Mouse (Mus musculus): ENCODE measurements around the gene Fzr1. TPM values are rescaled to one million over a fixed set of nuclear protein-coding genes. Genes with fewer than 3 reads are reported as not detected.
A peak's percentile ranks its signal among the peaks of the same experiment; 100 is the strongest.

Fzr1 gene
- polyA plus RNA-seq, 1 experiment from 2014 or later, result 117 TPM

DNA sequence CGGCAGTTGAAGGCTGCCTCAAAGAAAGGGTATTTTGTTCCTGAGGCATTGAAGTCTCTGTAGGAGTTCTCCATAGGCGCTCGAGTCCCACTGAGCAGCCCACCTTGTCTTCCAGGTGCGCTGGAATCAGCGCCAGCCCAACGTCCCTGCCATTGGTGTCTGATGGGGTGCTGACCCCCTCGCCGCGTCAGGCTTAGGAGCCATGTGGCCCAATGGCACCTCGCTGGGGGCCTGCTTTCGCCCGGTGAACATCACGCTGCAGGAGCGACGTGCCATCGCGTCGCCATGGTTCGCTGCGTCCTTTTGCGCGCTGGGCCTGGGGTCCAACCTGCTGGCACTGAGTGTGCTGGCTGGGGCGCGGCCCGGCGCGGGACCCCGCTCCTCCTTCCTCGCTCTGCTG, 46.0 kb downstream of the Fzr1 start:
- H3K4me3 ChIP-seq, result peak overlapping the region; percentile 47

DNA sequence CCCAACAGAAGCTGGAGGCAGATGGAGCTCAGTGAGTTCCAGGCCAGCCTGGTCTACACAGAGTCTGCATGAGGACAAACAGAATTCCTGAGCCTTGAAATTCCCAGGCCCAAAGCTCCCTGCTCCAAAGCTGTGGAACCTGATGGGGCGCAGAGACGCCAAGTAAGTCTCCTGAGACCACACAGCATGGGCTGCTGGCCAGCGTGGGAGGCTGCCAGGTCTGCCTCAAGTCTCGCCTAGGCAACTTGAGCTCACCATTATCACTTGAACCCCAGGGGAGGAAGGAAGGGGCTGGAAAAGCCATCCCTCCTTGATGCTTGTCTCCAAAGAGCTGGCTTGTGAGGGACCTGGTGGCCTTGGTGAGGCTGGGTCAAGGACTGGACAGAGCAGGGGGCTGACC, 48.3 kb downstream of the Fzr1 start:
- Histone ChIP-seq H3K4me3 (peak overlapping the region; percentile 43), H3K4me1 (peaks cover 75% of the 10 kb centered on the region), H3K9me3 (no peaks in the 10 kb centered on the region), H3K27ac (peak overlapping the region; percentile 89), H3K36me3 (peaks cover 39% of the 10 kb centered on the region), H3K27me3 (ENCODE audit: insufficient read depth, poor library complexity, severe bottlenecking) (peaks cover 32% of the 10 kb centered on the region)
- 56% methylated on average over 4 of the region's 4 CpGs for WGBS
- DNase-seq (ENCODE audit: low spot score), result no peak

More for the DNA sequence above, 46.0 kb downstream of the Fzr1 start:
- Histone ChIP-seq H3K4me1 (peaks cover 71% of the 10 kb centered on the region), H3K27ac (peak overlapping the region; percentile 62), H3K9me3 (no peaks in the 10 kb centered on the region), H3K36me3 (peaks cover 18% of the 10 kb centered on the region), H3K27me3 (ENCODE audit: insufficient read depth, poor library complexity, severe bottlenecking) (peaks cover 47% of the 10 kb centered on the region)
- DNase-seq (ENCODE audit: low spot score), result no peak
- WGBS, result 17% methylated on average over 29 of the region's 29 CpGs

DNA sequence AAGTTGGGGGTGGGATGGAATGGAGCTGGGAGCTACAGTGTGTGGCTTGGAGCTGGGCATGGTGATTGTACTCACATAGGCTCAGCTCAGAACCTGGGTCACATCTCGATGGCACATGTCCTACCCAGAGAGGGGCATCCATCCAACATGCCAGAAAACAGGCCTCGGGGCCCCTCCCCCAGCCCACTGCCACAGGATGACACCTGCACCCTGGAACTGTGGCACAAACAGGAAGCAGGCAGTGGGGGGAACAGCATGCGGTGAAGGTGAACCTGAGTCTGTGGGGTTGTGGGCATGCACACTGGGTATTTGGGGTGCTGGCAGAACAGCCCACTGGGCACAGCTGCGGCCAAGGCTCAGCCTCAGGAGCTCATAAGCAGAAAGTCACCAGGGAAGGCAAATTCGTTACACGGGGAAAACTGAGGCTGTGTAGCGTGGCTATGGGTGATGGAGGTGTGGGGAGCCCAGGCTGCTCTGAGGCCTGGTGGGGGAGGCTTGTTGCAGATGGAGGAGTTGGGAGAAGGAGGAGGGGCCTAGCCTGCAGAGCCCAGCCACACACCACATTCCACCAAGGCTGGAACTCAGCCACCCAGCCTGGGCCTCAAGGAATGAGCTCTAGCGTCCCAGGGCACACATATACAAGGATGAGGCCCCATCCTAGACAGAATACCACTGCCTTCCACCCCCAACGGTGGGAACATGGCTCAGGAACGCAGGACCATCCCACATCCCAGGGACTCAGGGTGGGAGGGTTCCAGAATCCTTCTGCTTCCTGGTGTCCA, 48.9 kb downstream of the Fzr1 start:
- peaks cover 26% of the 10 kb centered on the region for H3K27me3 ChIP-seq (ENCODE audit: insufficient read depth, poor library complexity, severe bottlenecking)
- peak overlapping the region; percentile 43 for H3K4me3 ChIP-seq
- DNase-seq (ENCODE audit: low spot score), result peak; percentile 89
- peak overlapping the region; percentile 89 for H3K27ac ChIP-seq
- no peaks in the 10 kb centered on the region for H3K9me3 ChIP-seq
- WGBS, result 54% methylated on average over 10 of the region's 10 CpGs
- peaks cover 40% of the 10 kb centered on the region for H3K36me3 ChIP-seq
- peaks cover 70% of the 10 kb centered on the region for H3K4me1 ChIP-seq

DNA sequence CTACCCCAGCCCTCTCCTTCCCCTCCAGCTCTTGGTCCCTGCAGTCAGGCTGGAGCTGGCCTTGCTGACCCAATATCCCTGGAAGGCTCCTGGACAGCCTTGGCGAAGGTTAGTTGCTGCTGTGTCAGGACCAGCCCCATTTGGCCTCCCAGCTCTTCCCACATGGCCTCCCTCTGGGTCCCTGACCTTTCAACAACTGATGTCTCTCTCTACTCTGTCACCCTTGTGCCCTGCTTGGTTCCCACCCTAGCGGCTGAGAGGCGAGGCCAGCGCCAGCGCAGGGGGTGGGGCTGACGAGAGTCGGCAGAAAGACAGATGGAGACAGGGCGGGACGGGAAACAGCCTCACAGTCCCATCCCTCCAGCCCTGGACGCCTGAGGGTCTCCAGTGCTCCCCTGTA, 49.9 kb downstream of the Fzr1 start, which contains the start of gene Tbxa2r:
Gene Tbxa2r (plus strand): TSS at position 346 of the 400 bp plus-strand sequence.
- DNase-seq (ENCODE audit: low spot score), result no peak
- Histone ChIP-seq H3K27me3 (ENCODE audit: insufficient read depth, poor library complexity, severe bottlenecking) (peaks cover 20% of the 10 kb centered on the region), H3K4me1 (peaks cover 72% of the 10 kb centered on the region), H3K4me3 (peak within 1 kb of the TSS; percentile 43), H3K9me3 (no peaks in the 10 kb centered on the region), H3K27ac (peak within 1 kb of the TSS; percentile 89), H3K36me3 (peaks cover 49% of the 10 kb centered on the region)
- 3% methylated on average over 10 of the region's 10 CpGs for WGBS

DNA sequence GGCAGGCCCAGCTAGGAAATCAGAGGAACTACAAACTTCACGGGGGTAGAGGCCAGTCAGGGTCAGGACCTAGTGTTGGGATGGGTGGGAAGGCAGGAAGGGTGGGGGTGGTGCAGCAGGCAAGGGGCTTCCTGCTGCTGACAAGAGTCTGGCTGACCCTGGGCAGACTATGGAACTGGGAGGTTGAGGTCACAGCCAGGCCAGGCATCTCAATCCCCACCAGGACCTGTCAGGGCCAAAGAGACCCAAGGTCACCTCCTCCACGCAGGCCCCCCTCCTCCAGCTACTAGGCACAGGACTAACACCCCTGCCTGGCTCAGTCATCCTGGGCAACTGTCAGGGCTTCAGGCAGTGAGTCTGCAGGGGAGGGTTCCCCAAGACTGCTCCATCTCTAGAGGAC, 50.4 kb downstream of the Fzr1 start:
- H3K4me1 ChIP-seq, result peaks cover 75% of the 10 kb centered on the region
- no peaks in the 10 kb centered on the region for H3K9me3 ChIP-seq
- H3K27ac ChIP-seq, result peak overlapping the region; percentile 89
- peaks cover 49% of the 10 kb centered on the region for H3K36me3 ChIP-seq
- WGBS, result 10% methylated on average over 2 of the region's 2 CpGs
- peaks cover 16% of the 10 kb centered on the region for H3K27me3 ChIP-seq (ENCODE audit: insufficient read depth, poor library complexity, severe bottlenecking)
- no peak for DNase-seq (ENCODE audit: low spot score)
- H3K4me3 ChIP-seq, result peak overlapping the region; percentile 43

DNA sequence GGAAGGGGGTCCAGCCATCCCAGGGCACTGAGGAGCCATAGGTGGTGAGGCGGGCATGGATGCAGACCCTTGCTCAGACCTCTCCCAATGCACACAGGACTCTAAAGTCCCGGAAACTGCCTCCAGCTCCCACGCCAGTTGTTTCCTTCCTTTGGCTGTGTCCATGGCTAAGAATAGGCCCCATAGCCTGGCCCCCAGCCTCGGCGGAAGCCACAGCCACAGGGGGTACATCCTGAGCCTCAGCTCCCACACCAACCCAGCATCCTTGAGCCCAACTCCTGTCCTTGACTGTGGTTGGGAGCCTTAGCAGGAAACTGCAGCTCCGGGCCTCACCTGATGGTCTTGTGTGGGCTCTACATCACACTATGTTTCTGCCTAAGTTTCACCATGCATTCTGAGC, 51.5 kb downstream of the Fzr1 start:
- no peaks in the 10 kb centered on the region for H3K9me3 ChIP-seq
- no peak for DNase-seq (ENCODE audit: low spot score)
- H3K27ac ChIP-seq, result peak overlapping the region; percentile 36; the same call in 1 of the 2 replicates
- peaks cover 55% of the 10 kb centered on the region for H3K36me3 ChIP-seq
- 72% methylated on average over 6 of the region's 6 CpGs for WGBS
- peaks cover 76% of the 10 kb centered on the region for H3K4me1 ChIP-seq
- H3K4me3 ChIP-seq, result no peak overlapping the region
- H3K27me3 ChIP-seq (ENCODE audit: insufficient read depth, poor library complexity, severe bottlenecking), result peaks cover 5% of the 10 kb centered on the region; the same call in 1 of the 2 replicates

DNA sequence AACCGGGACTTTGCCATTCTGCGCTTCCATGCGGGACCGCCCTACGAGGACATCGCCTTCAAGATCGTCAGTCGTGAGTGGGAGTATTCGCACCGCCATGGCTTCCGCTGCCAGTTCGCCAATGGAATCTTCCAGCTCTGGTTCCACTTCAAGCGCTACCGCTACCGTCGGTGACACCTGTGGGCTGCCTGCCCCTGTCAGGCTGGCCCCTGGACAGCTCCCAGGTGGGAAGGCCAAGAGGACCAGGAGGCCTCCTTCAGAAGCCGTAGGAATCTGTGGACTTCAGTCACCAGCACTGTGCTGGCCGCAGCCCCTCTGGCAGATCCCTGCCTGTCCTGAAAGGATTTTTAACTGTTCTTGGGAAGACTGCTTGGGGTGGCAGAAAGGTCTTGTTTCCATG, 52.5 kb downstream of the Fzr1 start:
- WGBS, result 89% methylated on average over 18 of the region's 18 CpGs
- no peak for DNase-seq (ENCODE audit: low spot score)
- peaks cover 55% of the 10 kb centered on the region for H3K36me3 ChIP-seq
- H3K4me3 ChIP-seq, result no peak overlapping the region
- peaks cover 77% of the 10 kb centered on the region for H3K4me1 ChIP-seq
- no peak overlapping the region for H3K27ac ChIP-seq
- no peaks in the 10 kb centered on the region for H3K9me3 ChIP-seq
- no peaks in the 10 kb centered on the region for H3K27me3 ChIP-seq (ENCODE audit: insufficient read depth, poor library complexity, severe bottlenecking)

DNA sequence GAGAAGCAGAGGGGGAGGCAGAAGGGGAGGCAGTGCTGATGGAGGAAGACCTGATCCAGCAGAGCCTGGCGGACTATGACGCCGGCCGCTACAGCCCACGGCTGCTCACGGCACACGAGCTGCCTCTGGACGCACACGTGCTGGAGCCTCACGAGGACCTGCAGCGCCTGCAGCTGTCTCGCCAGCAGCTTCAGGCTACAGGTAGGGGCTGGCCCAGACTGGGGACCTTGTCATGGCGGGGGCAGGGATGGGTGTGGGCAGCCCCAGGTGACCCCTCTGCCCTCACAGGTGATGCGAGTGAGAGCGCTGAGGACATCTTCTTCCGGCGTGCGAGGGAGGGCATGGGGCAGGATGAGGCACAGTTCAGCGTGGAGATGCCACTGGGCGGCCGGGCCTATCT, 53.1 kb downstream of the Fzr1 start:
- Histone ChIP-seq H3K4me3 (no peak overlapping the region), H3K36me3 (peaks cover 55% of the 10 kb centered on the region), H3K27ac (no peak overlapping the region), H3K9me3 (no peaks in the 10 kb centered on the region), H3K4me1 (peaks cover 73% of the 10 kb centered on the region), H3K27me3 (ENCODE audit: insufficient read depth, poor library complexity, severe bottlenecking) (no peaks in the 10 kb centered on the region)
- DNase-seq (ENCODE audit: low spot score), result no peak
- WGBS, result 91% methylated on average over 21 of the region's 21 CpGs

DNA sequence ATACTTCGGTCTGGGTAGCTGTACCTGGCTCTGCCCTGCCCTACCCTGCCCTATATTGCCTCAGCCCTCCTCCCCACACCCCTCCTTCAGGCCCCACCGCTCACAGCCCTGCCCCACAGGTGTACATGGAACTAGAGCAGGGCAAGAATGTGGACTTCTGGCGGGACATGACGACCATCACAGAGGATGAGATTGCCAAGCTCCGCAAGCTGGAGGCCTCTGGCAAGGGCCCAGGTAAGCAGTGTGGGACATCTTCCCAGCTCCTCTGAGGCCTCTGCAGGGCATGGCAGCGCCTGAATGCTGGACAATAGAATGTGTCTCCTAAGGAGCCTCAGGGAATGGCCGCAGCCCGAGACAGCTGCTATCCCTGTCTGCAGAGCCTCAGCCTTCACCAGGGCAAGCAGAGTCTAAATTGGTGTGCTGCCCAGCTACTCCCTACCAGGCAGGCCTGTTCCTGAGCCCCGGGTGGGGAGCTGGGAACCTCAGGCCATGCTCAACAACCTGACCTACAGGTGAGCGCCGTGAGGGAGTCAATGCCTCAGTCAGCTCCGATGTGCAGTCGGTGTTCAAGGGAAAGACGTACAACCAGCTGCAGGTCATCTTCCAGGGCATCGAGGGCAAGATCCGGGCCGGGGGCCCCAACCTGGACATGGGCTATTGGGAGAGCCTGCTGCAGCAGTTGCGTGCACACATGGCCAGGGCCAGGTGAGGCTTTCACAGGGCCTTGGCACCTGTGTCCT, 54.4 kb downstream of the Fzr1 start:
- Histone ChIP-seq H3K27ac (no peak overlapping the region), H3K4me3 (no peak overlapping the region), H3K27me3 (ENCODE audit: insufficient read depth, poor library complexity, severe bottlenecking) (no peaks in the 10 kb centered on the region), H3K36me3 (peaks cover 53% of the 10 kb centered on the region), H3K4me1 (peaks cover 71% of the 10 kb centered on the region), H3K9me3 (no peaks in the 10 kb centered on the region)
- WGBS, result 95% methylated on average over 18 of the region's 18 CpGs
- DNase-seq (ENCODE audit: low spot score), result no peak

DNA sequence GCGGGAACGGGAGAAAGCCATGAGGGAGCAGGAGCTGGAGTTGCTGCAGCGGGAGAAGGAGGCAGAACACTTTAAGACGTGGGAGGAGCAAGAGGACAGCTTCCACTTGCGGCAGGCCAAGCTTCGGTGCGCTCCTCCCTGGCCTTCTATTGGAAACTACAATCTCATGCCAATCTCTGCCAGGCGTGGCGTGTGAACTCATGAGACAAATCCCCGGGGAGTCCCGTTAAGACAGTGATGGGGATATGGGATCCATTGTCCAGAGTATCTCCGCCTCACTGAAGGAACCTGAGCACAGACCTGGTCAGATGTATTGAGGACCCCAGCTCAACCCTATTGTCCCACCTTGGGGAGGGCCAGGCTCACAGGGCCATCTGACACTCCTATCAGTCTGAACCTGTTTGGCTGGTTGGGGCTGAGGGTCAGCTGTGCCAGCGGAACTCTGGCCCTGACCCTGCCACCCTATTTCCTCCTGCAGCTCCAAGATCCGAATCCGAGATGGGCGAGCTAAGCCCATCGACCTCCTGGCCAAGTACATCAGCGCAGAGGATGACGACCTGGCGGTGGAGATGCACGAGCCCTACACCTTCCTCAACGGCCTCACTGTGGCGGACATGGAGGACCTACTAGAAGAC, 55.1 kb downstream of the Fzr1 start:
- WGBS, result 94% methylated on average over 23 of the region's 23 CpGs
- no peak overlapping the region for H3K4me3 ChIP-seq

DNA sequence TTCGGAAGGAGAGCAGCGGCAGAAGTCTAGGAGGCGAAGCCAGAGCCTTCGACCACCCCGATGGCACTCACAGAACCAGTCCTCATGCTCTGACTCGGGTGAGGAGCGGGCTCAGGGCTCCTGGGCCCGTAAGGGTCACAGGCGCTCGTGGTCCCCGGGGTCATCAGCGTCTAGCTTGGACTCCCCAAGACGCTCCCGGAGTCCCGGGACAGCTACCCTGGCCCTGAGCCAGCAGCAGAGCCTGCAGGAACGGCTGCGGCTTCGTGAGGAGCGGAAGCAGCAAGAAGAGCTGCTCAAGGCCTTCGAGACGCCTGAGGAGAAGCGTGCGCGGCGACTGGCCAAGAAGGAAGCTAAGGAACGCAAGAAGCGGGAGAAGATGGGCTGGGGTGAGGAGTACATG, 55.9 kb downstream of the Fzr1 start:
- WGBS, result 96% methylated on average over 27 of the region's 27 CpGs
- Histone ChIP-seq H3K36me3 (peaks cover 65% of the 10 kb centered on the region), H3K9me3 (no peaks in the 10 kb centered on the region), H3K27ac (no peak overlapping the region), H3K4me3 (0 out of 2 replicates have a peak overlapping the region, but pooled peaks have one; percentile 94), H3K4me1 (peaks cover 71% of the 10 kb centered on the region), H3K27me3 (ENCODE audit: insufficient read depth, poor library complexity, severe bottlenecking) (no peaks in the 10 kb centered on the region)
- DNase-seq (ENCODE audit: low spot score), result no peak

More for the DNA sequence above, 55.1 kb downstream of the Fzr1 start:
- Histone ChIP-seq H3K27me3 (ENCODE audit: insufficient read depth, poor library complexity, severe bottlenecking) (no peaks in the 10 kb centered on the region), H3K27ac (no peak overlapping the region), H3K4me1 (peaks cover 71% of the 10 kb centered on the region), H3K9me3 (no peaks in the 10 kb centered on the region), H3K36me3 (peaks cover 57% of the 10 kb centered on the region)
- DNase-seq (ENCODE audit: low spot score), result no peak

DNA sequence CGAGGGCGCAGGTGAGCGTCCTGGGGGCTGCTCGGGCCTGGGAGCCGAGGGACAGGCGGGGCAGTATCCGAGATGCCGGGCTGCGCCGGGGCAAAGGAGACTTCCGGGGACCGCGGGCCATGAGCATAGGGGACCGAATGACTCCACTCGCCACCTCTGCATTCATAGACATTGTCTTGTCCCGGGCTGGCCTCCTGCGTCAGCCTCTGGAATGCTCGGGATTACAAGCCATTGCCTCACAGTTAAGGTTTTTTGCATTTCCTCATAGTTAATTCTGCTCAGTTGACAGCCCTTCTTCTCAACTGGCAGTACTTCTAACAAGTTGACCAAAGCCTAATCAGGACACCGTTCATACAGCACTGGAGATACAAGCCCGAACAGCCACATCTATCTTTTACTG, 56.9 kb downstream of the Fzr1 start:
- WGBS, result 3% methylated on average over 20 of the region's 20 CpGs
- Histone ChIP-seq H3K36me3 (peaks cover 55% of the 10 kb centered on the region), H3K4me1 (peaks cover 71% of the 10 kb centered on the region)

More for the DNA sequence above, 56.9 kb downstream of the Fzr1 start:
- DNase-seq (ENCODE audit: low spot score), result no peak
- peak overlapping the region; percentile 96 for H3K27ac ChIP-seq
- no peaks in the 10 kb centered on the region for H3K9me3 ChIP-seq
- H3K4me3 ChIP-seq, result peak overlapping the region; percentile 94
- H3K27me3 ChIP-seq (ENCODE audit: insufficient read depth, poor library complexity, severe bottlenecking), result no peaks in the 10 kb centered on the region
